Mouse (Mus musculus): ENCODE data around the gene Usp30.

Usp30 gene

DNA sequence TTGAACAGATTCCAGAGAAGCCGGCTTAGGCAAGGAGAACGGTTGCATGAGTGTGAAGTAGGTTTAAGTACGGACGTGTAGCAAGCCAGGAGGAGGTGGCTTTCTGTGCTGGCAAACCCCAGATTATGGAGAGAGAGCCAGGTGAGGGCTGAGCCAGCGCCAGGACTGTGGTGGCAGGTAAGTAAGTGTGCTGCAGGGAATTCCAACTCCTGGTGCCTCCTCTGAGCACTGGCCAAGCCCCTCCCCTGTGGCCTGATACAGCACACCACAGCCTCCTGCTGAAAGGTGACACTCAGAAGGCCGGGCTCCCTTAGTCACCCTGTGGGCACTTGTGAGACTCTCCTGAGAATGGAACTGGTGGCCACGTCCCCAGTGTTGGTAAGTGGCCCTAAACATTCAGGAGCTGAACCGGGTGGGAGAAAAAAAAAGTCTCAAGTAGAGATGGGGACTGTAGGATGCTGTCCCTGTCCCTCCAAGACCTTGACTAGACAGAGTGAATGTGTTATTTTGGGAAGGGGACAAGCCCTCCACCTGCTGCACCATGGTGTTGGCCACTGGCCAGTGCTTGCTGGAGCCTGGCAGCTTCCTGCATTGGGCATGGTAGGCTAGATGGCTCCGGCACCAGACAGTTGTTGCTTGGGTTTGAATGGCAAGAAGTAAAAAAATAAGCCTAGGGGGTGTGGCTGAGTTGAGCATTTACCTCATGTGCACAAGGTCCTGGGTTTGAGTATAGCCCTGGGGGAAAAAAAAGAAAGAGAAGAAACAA lies 90.1 kb downstream of the Usp30 start:
- DNase-seq (ENCODE audit: low read depth), result no peak

DNA sequence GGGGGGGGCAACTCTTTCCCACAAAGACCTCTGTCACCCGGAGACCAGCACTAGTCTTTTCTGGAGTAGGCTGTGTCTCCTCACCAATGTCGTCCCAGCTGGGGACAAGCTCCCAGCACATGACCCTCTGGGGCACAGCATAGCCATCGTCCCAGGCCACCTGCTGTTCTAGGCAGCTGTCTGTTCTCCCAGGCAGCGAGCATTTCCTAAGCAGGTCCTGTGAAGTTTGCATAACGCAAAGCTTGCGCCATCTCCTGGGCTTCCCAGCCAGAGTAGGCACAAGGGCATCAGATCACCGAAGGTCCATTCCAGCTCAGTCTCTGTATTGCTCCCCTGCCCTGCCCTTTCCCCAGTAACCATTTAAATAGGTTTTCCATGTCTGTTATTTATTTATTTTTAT lies 92.0 kb downstream of the Usp30 start:
- DNase-seq (ENCODE audit: low read depth), result no peak

- DNase-seq (ENCODE audit: low read depth), result no peak
Observed at GRCm38 (mm10) chr5:114161424-114161823, 96.2 kb downstream of the Usp30 start.

GRCm38 (mm10) chr5:114162106-114162815 lies 97.0 kb downstream of the Usp30 start:
- DNase-seq (ENCODE audit: low read depth), result no peak

- DNase-seq (ENCODE audit: low read depth), result no peak
Observed at GRCm38 (mm10) chr5:114163117-114163696, 97.9 kb downstream of the Usp30 start.

DNA sequence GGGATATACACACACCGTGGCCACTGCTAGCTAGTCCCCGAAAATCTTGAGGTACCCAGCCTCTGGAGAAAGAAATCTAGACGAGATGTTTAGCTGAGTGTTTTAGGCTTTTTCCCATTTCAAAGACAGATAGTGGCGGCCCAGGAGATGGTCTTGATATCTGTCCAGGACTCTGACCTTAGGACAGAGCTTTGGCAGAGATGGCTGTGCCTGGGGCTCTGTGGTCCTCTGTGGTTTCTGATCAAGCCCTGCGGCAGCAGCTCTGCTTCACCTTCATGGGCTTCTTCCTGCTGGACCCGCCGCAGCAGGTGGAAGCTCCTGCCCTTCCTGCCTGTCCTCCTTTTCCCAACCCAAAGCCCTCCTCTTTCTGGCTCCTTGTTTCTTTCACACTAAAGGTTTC lies 105.1 kb downstream of the Usp30 start:
- DNase-seq (ENCODE audit: low read depth), result no peak

GRCm38 (mm10) chr5:114172936-114173335 lies 107.7 kb downstream of the Usp30 start:
- no peak for DNase-seq (ENCODE audit: low read depth)

GRCm38 (mm10) chr5:114173458-114173857 lies 108.2 kb downstream of the Usp30 start:
- DNase-seq (ENCODE audit: low read depth), result no peak

- DNase-seq (ENCODE audit: low read depth), result no peak
Observed at GRCm38 (mm10) chr5:114173877-114174581, 108.8 kb downstream of the Usp30 start.

Data from c-Kit-positive CD71-positive TER-119-negative erythroid progenitor cells, embryonic 14.5 days (primary cell).